Mouse (Mus musculus) liver, embryonic 14.5 days (tissue): ENCODE results near the gene Cacna1c.

Experiments used
- CTCF ChIP-seq: IDR thresholded peaks from 2 replicates; pipeline ENCODE4 v1.5.1; 2016; ENCODE audit warnings: antibody characterized with exemption, low read depth, control low read depth
- EP300 ChIP-seq: IDR thresholded peaks from 2 replicates; pipeline ENCODE4 v1.6.1; 2016; ENCODE audit warnings: antibody characterized with exemption, low read depth

DNA sequence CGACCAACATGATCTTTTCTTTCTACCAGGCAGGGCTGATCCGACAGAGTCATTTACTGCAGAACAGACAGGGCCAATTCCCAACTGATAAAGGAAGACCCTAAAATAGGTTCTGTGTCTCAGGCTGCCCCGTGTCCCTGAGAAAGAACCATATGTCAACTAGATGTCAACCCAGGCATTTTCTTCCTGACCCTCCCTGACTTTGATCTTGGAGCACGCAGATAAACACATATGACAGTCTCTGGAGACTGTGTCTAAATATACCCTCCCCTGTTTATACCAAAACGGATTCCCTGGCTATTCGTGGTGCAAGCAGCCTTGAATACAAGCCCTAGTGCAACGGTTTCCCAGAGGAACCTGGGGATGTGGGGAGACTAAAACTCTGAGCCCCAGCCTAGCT, 112.7 kb downstream of the Cacna1c start:
- TF ChIP-seq CTCF, result no peak
- TF ChIP-seq EP300, result no peak
